Mouse (Mus musculus): ENCODE measurements around the gene 1700037H04Rik. TPM values are rescaled to one million over a fixed set of nuclear protein-coding genes. Genes with fewer than 3 reads are reported as not detected.

The 1700037H04Rik gene
- 30.7 TPM for polyA plus RNA-seq (2017; shearing (Covaris generic))

GRCm38 (mm10) chr2:131159938-131160581, at the start of gene 1700037H04Rik:
1700037H04Rik (minus strand) TSS chr2:131160081.

GRCm38 (mm10) chr2:131206778-131207177, 46.9 kb upstream of the 1700037H04Rik start, which contains the start of gene Ap5s1:
Ap5s1 (plus strand) TSS chr2:131207078.

DNA sequence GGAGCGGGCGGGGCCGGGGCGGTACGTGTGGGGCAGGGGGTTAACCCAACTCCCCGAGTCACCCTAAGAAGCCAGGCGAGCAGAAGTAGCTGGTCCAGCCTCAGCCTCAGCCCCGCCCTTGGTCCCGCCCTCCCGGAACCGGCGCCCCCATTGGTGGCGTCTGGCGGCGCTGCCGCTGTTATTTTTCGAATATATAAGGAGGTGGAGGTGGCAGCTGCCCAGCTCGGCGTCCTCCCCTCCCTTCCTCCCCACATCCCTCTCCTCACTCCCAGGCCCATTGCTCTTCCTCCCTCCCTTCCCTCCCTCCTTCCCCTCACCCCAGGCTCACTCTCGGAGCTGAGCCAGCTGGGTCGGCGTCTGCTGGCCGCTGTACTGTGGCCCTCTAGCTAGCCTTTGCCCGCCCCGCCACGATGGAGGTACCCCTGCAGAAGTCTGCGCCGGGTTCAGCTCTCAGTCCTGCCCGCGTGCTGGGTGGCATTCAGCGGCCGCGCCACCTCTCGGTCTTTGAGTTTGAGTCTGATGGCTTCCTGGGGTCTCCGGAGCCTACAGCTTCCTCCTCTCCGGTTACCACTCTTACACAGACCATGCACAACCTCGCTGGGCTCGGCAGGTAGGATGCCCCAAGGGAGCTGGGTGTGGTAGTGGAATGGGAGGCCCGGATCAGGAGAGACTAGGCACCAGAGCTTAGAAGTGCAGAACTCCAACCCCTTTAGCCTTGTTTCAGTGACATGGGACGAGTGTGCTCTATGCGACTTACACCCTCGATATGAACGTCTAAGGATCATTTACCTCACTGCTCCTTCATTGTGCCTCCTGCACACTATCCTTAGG, 27.1 kb upstream of the 1700037H04Rik start, which contains the start of the genes Cdc25b and Spef1:
Cdc25b (plus strand) TSS at position 179 of the 831 bp plus-strand sequence.
Spef1 (minus strand) TSS at position 512 of the 831 bp plus-strand sequence.

DNA sequence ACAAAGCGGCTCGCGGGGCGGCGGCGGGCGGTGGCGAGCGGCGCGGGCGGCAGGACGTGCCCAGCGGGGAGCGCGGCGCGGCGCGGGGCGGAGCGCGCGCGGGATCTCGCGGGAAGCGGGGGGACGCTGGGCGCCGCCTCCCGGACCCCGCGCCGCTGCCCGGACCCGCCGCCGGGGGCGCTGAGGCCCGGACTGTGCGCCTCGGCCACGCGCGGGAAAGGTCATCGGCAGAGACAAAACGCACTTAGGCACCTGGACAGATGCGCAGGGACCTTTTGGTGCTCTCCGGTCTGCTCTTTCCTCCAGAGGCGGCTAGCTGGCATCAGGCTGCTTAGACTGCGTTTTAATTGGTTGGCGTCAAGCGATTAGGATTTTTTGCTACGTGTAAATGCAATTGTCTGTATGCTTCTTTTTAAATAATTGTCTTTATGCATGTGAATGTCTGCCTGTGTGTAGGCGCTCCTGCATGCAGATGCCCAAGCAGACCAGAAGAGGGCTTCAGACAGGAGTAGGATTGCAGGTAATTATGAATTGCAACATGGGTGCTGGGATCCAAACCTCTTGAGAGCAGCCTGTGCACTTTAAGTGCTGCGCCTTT, 20.2 kb upstream of the 1700037H04Rik start, which contains the start of gene Cenpb:
Cenpb (minus strand) TSS at position 78 of the 598 bp plus-strand sequence.

DNA sequence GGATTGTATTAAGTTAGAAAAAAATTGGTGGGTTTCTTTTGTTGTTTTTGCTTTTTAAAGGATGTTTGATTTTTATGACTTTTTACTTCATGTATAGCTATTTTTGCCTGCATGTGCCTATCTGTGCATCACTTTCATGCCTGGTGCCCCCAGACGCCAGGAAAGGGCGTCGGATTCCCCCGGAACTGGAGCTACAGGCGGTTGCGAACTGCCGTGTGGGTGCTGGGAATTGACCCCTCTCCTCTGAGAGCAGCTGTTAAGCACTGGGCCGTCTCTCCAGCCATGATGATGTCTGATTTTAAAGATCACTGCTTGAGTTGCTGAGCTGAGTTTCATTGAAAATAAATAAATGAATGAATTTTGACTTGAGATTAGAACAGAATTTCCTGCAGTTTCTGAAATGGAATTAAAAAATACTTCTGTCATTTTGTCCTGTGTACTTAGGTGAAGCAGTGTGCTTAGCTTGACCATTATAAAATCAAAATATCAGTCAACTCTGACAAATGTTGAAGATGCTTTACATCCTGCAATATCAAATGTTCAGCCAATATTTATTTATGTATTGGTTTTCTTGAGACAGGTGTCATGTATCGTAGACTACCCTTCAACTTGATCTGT, 26.8 kb downstream of the 1700037H04Rik start, which contains the start of gene Gm11037:
Gm11037 (plus strand) TSS at position 568 of the 618 bp plus-strand sequence.

DNA sequence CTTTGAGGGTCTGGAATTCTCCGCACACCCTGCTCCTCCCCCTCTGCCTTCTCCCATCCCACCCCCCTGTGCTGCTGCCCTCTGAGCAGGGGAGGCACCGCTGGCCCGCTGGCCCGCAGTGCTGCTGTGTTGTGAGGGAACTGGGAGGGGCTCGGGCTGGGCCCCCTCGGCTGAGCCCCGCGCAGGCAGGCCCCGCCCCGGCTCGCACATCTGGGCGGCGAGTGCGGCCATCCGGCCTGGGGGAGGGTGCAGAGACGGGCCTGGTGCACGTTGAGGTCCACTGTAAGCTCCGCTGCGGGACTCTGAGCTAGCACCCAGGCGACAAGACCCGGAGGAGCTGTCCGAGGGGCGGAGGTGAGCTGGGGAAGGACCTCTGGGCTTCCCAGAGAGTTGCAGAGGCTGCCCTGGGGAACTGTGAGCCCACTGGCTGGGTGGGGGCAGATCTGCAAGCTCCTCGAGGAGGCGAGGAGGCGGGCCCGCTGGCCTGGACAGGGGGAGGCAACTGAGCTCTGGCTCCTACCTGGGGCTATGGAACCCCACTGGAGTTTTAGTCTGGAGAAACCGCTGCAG, 32.6 kb downstream of the 1700037H04Rik start, which contains the start of gene Hspa12b:
Hspa12b (plus strand) TSS at position 120 of the 570 bp plus-strand sequence.

Other genes starting within 250 kb of the 1700037H04Rik start
- not detected for gene Gfra4, start 117.0 kb downstream of the 1700037H04Rik start, polyA plus RNA-seq (2017; shearing (Covaris generic))
- gene Adam33, start 96.3 kb downstream of the 1700037H04Rik start, polyA plus RNA-seq (2017; shearing (Covaris generic)) = not detected
- gene Siglec1, start 73.3 kb downstream of the 1700037H04Rik start, polyA plus RNA-seq (2017; shearing (Covaris generic)) = 0.05 TPM
- 0.36 TPM for gene Hspa12b, start 32.8 kb downstream of the 1700037H04Rik start, polyA plus RNA-seq (2017; shearing (Covaris generic))
- not detected for gene Gm11037, start 26.6 kb downstream of the 1700037H04Rik start, polyA plus RNA-seq (2017; shearing (Covaris generic))
- 4.9 TPM for gene Cenpb, start 20.0 kb upstream of the 1700037H04Rik start, polyA plus RNA-seq (2017; shearing (Covaris generic))
- gene Cdc25b, start 26.9 kb upstream of the 1700037H04Rik start, polyA plus RNA-seq (2017; shearing (Covaris generic)) = 33.5 TPM
- not detected for gene Spef1, start 27.2 kb upstream of the 1700037H04Rik start, polyA plus RNA-seq (2017; shearing (Covaris generic))
- 11.9 TPM for gene Ap5s1, start 47.0 kb upstream of the 1700037H04Rik start, polyA plus RNA-seq (2017; shearing (Covaris generic))
- 11.9 TPM for gene Mavs, start 74.0 kb upstream of the 1700037H04Rik start, polyA plus RNA-seq (2017; shearing (Covaris generic))
- gene Pank2, start 102.4 kb upstream of the 1700037H04Rik start, polyA plus RNA-seq (2017; shearing (Covaris generic)) = 98.2 TPM
- gene Rnf24, start 192.8 kb upstream of the 1700037H04Rik start, polyA plus RNA-seq (2017; shearing (Covaris generic)) = 2.7 TPM